Mouse (Mus musculus) CH12.LX (cell line): ENCODE measurements at regions not wholly inside any gene's neighbourhood (a gene's known extent, or its start where the extent isn't known, plus 50 kb on each side); places are given as distances from the start of the nearest gene placed in this dataset.
A peak's percentile ranks its signal among the peaks of the same experiment; 100 is the strongest.

Source experiments
- DNase-seq: peaks from one replicate; pipeline ENCODE4 v3.0.0-alpha.2; 2013; ENCODE audit errors: extremely low read depth
- H3K27ac ChIP-seq: 2 replicates; pipeline ENCODE4 v1.5.1; 2012; ENCODE audit warnings: low read depth, mild to moderate bottlenecking, control low read depth, moderate library complexity; ENCODE audit not compliant: insufficient read depth
- H3K27me3 ChIP-seq: replicated peaks from 2 replicates; pipeline ENCODE3; 2012; ENCODE audit warnings: inconsistent platforms
- H3K36me3 ChIP-seq, 2 experiments: replicated peaks in 1 of 2; 2 replicates each; pipeline versions ENCODE3 to v1.6.1; 2012; ENCODE audit warnings: inconsistent platforms in 1 of 2, low read length in 1 of 2, mild to moderate bottlenecking in 1 of 2, mixed read lengths in 1 of 2, moderate library complexity in 1 of 2; ENCODE audit not compliant: control insufficient read depth in 1 of 2, insufficient read depth in 1 of 2
- H3K4me1 ChIP-seq, 2 experiments: 2 replicates each; pipeline ENCODE4 v1.6.1; 2012; ENCODE audit warnings: inconsistent platforms in 1 of 2, moderate library complexity in 1 of 2; ENCODE audit not compliant: insufficient read depth in 2 of 2, control insufficient read depth in 1 of 2
- H3K4me2 ChIP-seq: 2 replicates; pipeline ENCODE4 v1.6.1; 2012; ENCODE audit warnings: low read depth, mild to moderate bottlenecking, control low read depth; ENCODE audit not compliant: poor library complexity, insufficient read depth, severe bottlenecking
- H3K4me3 ChIP-seq, 3 experiments: fragments of 150-350 bp in 1 of 3; sonication (generic) in 1 of 3; replicated peaks in 1 of 3; 2 replicates each; pipeline versions ENCODE3 to v1.5.1; 2011 to 2012; ENCODE audit warnings: low read depth in 2 of 3, low read length in 2 of 3, mild to moderate bottlenecking in 2 of 3, moderate library complexity in 2 of 3, control low read depth in 1 of 3, improper control_type of control experiment in 1 of 3, inconsistent platforms in 1 of 3, mixed read lengths in 1 of 3; ENCODE audit not compliant: poor library complexity in 1 of 3
- H3K79me2 ChIP-seq: replicated peaks from 2 replicates; pipeline ENCODE4 v1.6.1; 2012; ENCODE audit warnings: mild to moderate bottlenecking, moderate library complexity; ENCODE audit not compliant: control insufficient read depth, poor library complexity, insufficient read depth, severe bottlenecking; ENCODE audit errors: extremely low read depth
- H3K9ac ChIP-seq: 2 replicates; pipeline ENCODE4 v1.6.1; 2012; ENCODE audit warnings: low read depth, mild to moderate bottlenecking, control low read depth, moderate library complexity; ENCODE audit not compliant: insufficient read depth
- H3K9me3 ChIP-seq: replicated peaks from 2 replicates; pipeline ENCODE3; 2012; ENCODE audit warnings: low read length, inconsistent platforms, mixed read lengths
- BHLHE40 ChIP-seq: IDR thresholded peaks from 2 replicates; pipeline ENCODE4 v1.6.1; 2011; ENCODE audit warnings: mild to moderate bottlenecking, low read depth, low read length, improper control_type of control experiment
- HCFC1 ChIP-seq: IDR thresholded peaks from 2 replicates; pipeline ENCODE4 v1.6.1; 2012; ENCODE audit warnings: low read depth, mild to moderate bottlenecking, inconsistent platforms, low read length, improper control_type of control experiment
- IRF4 ChIP-seq: IDR thresholded peaks from 2 replicates; pipeline ENCODE4 v1.6.1; 2014; ENCODE audit warnings: low read depth, mild to moderate bottlenecking, inconsistent platforms, low read length, improper control_type of control experiment
- JUN ChIP-seq: IDR thresholded peaks from 2 replicates; pipeline ENCODE4 v1.6.1; 2011; ENCODE audit warnings: low read depth, mild to moderate bottlenecking, low read length, improper control_type of control experiment, moderate library complexity; ENCODE audit not compliant: insufficient read depth
- MAFK ChIP-seq: IDR thresholded peaks from 2 replicates; pipeline ENCODE4 v1.6.1; 2011; ENCODE audit warnings: low read length, improper control_type of control experiment; ENCODE audit not compliant: insufficient replicate concordance
- MEF2A ChIP-seq: IDR thresholded peaks from 2 replicates; pipeline ENCODE4 v1.6.1; 2014; ENCODE audit warnings: low read depth, mild to moderate bottlenecking, inconsistent platforms, low read length, improper control_type of control experiment, borderline replicate concordance
- RCOR1 ChIP-seq: conservative IDR thresholded peaks from 2 replicates; pipeline ENCODE4 v1.6.1; 2012; ENCODE audit warnings: low read depth, mild to moderate bottlenecking, inconsistent platforms, low read length, improper control_type of control experiment
- SMC3 ChIP-seq: IDR thresholded peaks from 2 replicates; pipeline ENCODE4 v1.6.1; 2011; ENCODE audit warnings: low read depth, low read length, improper control_type of control experiment
- TBP ChIP-seq: conservative IDR thresholded peaks from 2 replicates; pipeline ENCODE4 v1.6.1; 2011; ENCODE audit warnings: low read depth, low read length, improper control_type of control experiment
- USF1 ChIP-seq: IDR thresholded peaks from 2 replicates; pipeline ENCODE4 v1.6.1; 2014; ENCODE audit warnings: low read depth, mild to moderate bottlenecking, inconsistent platforms, low read length, improper control_type of control experiment
- ZNF384 ChIP-seq: IDR thresholded peaks from 2 replicates; pipeline ENCODE4 v1.6.1; 2012; ENCODE audit warnings: low read depth, low read length, improper control_type of control experiment, inconsistent platforms
- dilution Hi-C: fragments of 300-500 bp; cut with MboI; formaldehyde crosslinking; loops from 2 replicates; pipeline ENCODE4 v1.14.3; 2020; ENCODE audit warnings: low sequenced_read_pairs; ENCODE audit not compliant: extremely low pct_unique_long_range_greater_than_20kb, extremely low pct_ligation_motif_present
- in situ Hi-C: fragments of 300-500 bp; cut with MboI; formaldehyde crosslinking; loops from 3 replicates; pipeline ENCODE4 v1.14.3; 2019; ENCODE audit warnings: low sequenced_read_pairs, low pct_ligation_motif_present, low pct_unique_long_range_greater_than_20kb, mixed read lengths

- TF ChIP-seq ZNF384 (no peak), JUN (no peak), USF1 (no peak), RCOR1 (no peak)
- Histone ChIP-seq H3K36me3 (no peaks in the 10 kb centered on the region), H3K4me3 (no peak overlapping the region), H3K9me3 (no peaks in the 10 kb centered on the region), H3K79me2 (no peaks in the 10 kb centered on the region), H3K27me3 (no peaks in the 10 kb centered on the region), H3K9ac (no peak overlapping the region), H3K4me2 (no peak overlapping the region), H3K27ac (no peak overlapping the region), H3K4me1 (peaks cover 16 to 40% of the 10 kb centered on the region in 2 experiments)
- no peak for DNase-seq
- dilution Hi-C loops (no loop called here), in situ Hi-C loops (no loop called here)
Observed at GRCm38 (mm10) chr16:30735360-30735759, 135.8 kb downstream of the Fam43a start.

- no peak for DNase-seq
- no peaks in the 10 kb centered on the region for H3K36me3 ChIP-seq
- no peak overlapping the region; the same call in 1 of the 2 replicates for H3K4me2 ChIP-seq
- H3K4me1 ChIP-seq: peaks cover 16 to 37% of the 10 kb centered on the region in 2 experiments
- in situ Hi-C loops (no loop called here), dilution Hi-C loops (no loop called here)
- H3K27ac ChIP-seq: no peak overlapping the region
- no peak overlapping the region for H3K9ac ChIP-seq
- no peak overlapping the region for H3K4me3 ChIP-seq
- no peaks in the 10 kb centered on the region for H3K9me3 ChIP-seq
- H3K27me3 ChIP-seq: no peaks in the 10 kb centered on the region
- H3K79me2 ChIP-seq: no peaks in the 10 kb centered on the region
- TF ChIP-seq SMC3 (0 out of 2 replicates have a peak, but pooled peaks have one; percentile 8), MAFK (no peak)
Observed at GRCm38 (mm10) chr16:30735969-30736368, 136.4 kb downstream of the Fam43a start.

- Histone ChIP-seq H3K36me3 (no peaks in the 10 kb centered on the region), H3K79me2 (no peaks in the 10 kb centered on the region), H3K27ac (no peak overlapping the region), H3K9me3 (no peaks in the 10 kb centered on the region), H3K4me2 (peak overlapping the region; percentile 12; the same call in 1 of the 2 replicates), H3K27me3 (no peaks in the 10 kb centered on the region), H3K4me3 (no peak overlapping the region), H3K4me1 (peaks cover 17 to 33% of the 10 kb centered on the region in 2 experiments)
- no peak for DNase-seq
- TF ChIP-seq BHLHE40 (0 out of 2 replicates have a peak, but pooled peaks have one; percentile 24), HCFC1 (no peak), IRF4 (0 out of 2 replicates have a peak, but pooled peaks have one; percentile 10), TBP (no peak), MEF2A (peak; percentile 83)
- TF ChIP-seq, all 38 proteins: peak for 3
- in situ Hi-C loops (no loop called here), dilution Hi-C loops (no loop called here)
- no peak overlapping the region for H3K9ac ChIP-seq
Observed at GRCm38 (mm10) chr16:30736662-30737326, 137.3 kb downstream of the Fam43a start.
